Mouse (Mus musculus): ENCODE results near the gene 1190007I07Rik. TPM values are rescaled to one million over a fixed set of nuclear protein-coding genes. Genes with fewer than 3 reads are reported as not detected.
A peak's percentile ranks its signal among the peaks of the same experiment; 100 is the strongest.

1190007I07Rik gene
- polyA plus RNA-seq (2016; fragmentation: Nextera tagmentation; extraction: Ambion mirVana) = 31.0 and 31.2 TPM in 2 replicates

DNA sequence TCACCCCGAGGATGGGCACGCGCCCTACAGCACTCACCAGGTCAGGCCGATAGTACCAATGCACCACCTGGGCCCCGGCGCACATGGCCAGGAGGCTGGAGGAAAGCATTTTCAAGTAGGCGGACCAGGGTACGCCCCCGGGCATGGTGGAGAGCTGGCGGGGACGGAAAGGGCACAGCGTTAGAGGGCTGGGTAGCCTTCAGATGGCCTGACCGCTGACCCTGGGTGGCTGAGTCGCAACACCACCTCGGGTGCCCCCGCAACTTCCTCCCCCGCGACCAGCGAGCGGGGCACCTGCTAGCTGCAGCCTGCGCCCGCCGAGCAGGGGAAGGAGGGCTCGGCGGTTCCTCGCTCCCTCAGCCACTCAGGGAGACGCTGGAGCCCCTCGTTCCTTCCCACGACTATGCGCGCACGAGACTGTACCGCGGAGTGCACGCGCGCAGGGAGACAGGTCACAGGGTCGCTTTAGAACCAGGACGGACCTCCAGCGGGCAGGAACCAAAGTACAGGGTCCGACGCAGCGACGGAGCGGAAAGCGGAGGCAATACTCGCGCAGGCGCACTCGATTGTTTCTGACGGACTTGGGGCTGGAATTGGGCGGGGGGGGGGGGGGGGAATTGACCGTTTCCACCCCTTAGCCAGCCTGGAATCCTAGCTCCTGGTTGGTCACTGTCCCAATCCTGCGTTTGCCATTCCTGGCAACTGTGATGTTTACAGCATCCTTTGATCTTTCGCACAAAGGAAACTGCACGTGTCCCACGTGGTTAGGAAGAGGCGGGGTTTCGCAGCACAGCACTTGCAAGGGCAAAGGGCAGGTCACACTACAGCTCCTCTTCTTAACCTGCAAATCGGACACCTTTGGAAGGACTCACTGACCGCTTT lies at the start of gene 1190007I07Rik:
1190007I07Rik (minus strand) TSS at position 558 of the 882 bp plus-strand sequence.
- Histone ChIP-seq H3K9me3 (replicated peaks) (no peaks in the 10 kb centered on the region), H3K9ac (peak within 1 kb of the TSS; percentile 72), H3K36me3 (0 out of 2 replicates have a peak, but pooled peaks cover 4% of the 10 kb centered on the region), H3K27me3 (no peaks in the 10 kb centered on the region), H3K4me1 (peaks cover 8% of the 10 kb centered on the region), H3K27ac (peak within 1 kb of the TSS; percentile 85), H3K4me3 (peak within 1 kb of the TSS; percentile 60), H3K4me2 (replicated peaks) (peak within 1 kb of the TSS; percentile 61)
- ATAC-seq (ENCODE audit: low FRiP score) = peak; percentile 90
- 0% methylated on average over 55 of the region's 61 CpGs for WGBS

DNA sequence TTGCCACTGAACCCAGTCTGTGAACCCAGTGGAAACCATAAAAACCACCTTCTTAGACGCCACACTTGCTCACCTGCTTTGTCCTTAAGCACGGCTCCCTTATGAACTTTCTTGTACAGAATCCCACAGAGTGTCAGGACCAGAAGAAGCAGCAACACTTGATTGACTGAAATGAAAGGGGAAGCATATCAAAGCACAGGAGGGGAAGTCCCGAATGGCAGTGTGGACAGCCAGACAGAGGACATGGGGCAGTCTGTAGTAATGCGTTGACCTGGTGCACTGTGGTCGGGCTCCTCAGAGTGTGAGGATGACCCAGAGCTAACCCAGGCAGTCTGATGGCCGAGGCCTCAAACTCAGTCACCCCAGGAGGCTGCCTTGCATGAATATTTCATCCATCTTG lies 47.2 kb upstream of the 1190007I07Rik start:
- Histone ChIP-seq H3K4me2 (replicated peaks) (no peak overlapping the region), H3K9me3 (replicated peaks) (no peaks in the 10 kb centered on the region), H3K27me3 (no peaks in the 10 kb centered on the region), H3K27ac (no peak overlapping the region), H3K4me1 (no peaks in the 10 kb centered on the region), H3K4me3 (no peak overlapping the region), H3K36me3 (no peaks in the 10 kb centered on the region), H3K9ac (no peak overlapping the region)
- 72% methylated on average over 6 of the region's 6 CpGs for WGBS
- ATAC-seq (ENCODE audit: low FRiP score) = no peak

DNA sequence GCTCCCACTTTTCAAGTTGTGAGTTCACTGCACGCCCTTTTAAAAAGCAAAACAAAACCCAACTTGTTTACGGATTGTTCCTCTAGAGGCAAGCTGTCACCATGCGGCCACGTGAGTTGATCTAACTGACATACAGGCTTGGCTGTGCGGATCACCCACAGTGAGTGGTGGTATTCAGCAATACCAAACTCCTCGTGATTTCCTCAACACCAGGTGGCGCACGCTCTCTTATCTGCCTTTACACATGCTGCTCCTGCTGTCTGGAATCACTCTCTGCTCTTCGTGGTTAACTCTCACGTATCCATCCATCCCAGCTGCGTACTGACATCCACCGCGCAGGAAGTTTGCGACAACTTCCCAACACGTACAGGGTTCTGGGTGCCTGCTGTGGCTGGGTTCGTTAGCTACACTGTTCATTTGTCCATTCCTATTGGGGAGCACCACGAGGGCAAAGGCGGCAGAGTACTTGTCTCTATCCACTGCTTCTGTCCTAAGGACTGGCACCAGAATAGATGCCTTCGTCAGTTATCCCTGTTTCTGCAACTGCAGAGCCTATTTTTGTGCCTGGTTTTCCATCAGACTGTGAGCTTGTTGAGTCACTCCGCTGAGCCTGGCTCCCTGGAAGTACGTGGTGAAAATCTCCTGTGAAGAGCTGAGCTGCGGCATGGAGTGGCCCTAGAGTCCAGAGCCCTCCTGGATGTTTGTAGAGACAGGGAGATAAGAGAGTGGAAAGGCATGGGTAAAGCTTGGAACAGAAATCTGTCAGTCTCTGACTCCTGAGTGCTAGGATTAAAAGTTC lies 43.6 kb upstream of the 1190007I07Rik start:
- peak overlapping the region; percentile 35 for H3K4me2 ChIP-seq (replicated peaks)
- H3K9ac ChIP-seq = 0 out of 2 replicates have a peak overlapping the region, but pooled peaks have one; percentile 1
- 24% methylated on average over 22 of the region's 22 CpGs for WGBS
- no peaks in the 10 kb centered on the region for H3K36me3 ChIP-seq
- no peak overlapping the region for H3K4me3 ChIP-seq
- ATAC-seq (ENCODE audit: low FRiP score) = peak; percentile 86
- no peak overlapping the region for H3K27ac ChIP-seq
- no peaks in the 10 kb centered on the region for H3K27me3 ChIP-seq
- no peaks in the 10 kb centered on the region for H3K4me1 ChIP-seq
- no peaks in the 10 kb centered on the region for H3K9me3 ChIP-seq (replicated peaks)

DNA sequence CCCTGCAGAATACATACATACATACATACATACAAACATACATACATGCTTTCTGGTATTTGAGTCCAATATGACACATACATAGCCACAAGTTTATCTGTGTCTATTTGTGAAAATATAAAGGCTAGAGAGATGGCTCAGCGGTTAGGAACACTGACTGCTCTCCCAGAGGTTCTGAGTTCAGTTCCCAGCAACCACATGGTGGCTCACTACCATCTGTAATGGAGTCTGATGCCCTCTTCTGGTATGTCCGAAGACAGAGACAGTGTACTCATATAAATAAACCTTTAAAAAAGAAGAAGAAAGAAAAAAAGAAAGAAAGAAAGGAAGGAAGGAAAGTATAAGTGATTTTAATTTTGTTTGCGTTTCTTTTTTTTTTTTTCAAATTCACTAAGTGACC lies 42.9 kb upstream of the 1190007I07Rik start:
- no peaks in the 10 kb centered on the region for H3K36me3 ChIP-seq
- no peak for ATAC-seq (ENCODE audit: low FRiP score)
- no peaks in the 10 kb centered on the region for H3K9me3 ChIP-seq (replicated peaks)
- H3K4me3 ChIP-seq = no peak overlapping the region
- H3K4me2 ChIP-seq (replicated peaks) = no peak overlapping the region
- H3K27ac ChIP-seq = no peak overlapping the region
- no peaks in the 10 kb centered on the region for H3K4me1 ChIP-seq
- no peak overlapping the region for H3K9ac ChIP-seq
- 63% methylated on average over 3 of the region's 3 CpGs for WGBS
- H3K27me3 ChIP-seq = no peaks in the 10 kb centered on the region

DNA sequence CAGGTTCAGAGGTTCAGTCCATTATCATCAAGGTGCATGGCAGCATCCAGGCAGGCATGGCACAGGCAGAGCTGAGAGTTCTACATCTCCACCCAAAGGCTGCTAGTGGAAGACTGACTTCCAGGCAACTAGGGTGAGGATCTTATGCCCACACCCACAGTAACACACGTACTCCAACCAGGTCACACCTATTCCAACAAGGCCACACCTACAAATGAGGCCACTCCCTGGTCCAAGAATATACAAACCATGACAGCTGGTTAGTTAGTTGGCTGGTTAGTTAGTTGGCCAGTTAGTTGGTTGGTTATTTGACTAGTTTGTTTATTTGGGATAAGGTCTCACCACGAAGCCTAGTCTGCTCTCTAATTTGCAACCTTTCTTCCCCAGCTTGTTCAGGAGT lies 40.3 kb upstream of the 1190007I07Rik start:
- whole genome bisulfite sequencing = 85% methylated on average over 2 of the region's 2 CpGs
- ATAC-seq (ENCODE audit: low FRiP score) = no peak
- H3K9me3 ChIP-seq (replicated peaks) = no peaks in the 10 kb centered on the region

DNA sequence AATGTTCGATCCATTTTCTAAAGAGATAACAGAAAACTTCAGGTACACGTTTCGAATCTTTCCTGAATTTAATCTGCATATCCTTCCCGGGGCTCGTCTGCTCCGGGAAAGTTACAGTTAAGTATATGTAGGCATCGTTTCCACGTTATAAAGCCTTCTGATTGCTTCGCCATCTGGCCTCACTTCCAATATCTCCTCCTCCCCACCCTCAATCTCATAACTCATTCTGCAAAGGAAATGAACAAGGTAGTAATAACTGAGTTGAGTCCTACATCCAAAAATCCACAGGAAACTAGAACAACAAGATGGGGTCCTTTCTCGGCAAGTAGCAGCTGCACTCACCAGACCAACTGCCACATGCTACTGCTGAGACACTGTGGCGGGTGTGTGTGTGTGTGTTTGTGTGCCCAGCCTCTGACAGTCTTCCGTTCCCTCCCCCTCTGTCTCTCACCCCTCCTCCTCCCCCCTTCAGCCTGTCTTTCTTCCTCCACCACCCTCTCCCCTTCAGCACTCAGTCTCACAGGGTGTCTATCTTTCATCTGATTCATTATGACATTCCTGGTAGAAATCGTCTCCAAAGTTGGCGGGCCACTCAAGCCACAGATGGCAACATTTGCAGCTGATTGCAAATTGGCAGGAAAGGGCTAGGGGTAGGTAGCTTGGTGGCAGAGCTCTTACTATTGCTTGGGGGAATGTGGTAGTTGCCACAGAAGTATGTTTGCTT lies 39.4 kb upstream of the 1190007I07Rik start:
- Histone ChIP-seq H3K36me3 (no peaks in the 10 kb centered on the region), H3K9me3 (replicated peaks) (no peaks in the 10 kb centered on the region), H3K27ac (no peak overlapping the region), H3K9ac (no peak overlapping the region), H3K27me3 (no peaks in the 10 kb centered on the region), H3K4me3 (no peak overlapping the region), H3K4me1 (no peaks in the 10 kb centered on the region), H3K4me2 (replicated peaks) (no peak overlapping the region)
- no peak for ATAC-seq (ENCODE audit: low FRiP score)
- WGBS = 84% methylated on average over 14 of the region's 14 CpGs

More for the DNA sequence above, 40.3 kb upstream of the 1190007I07Rik start:
- no peaks in the 10 kb centered on the region for H3K36me3 ChIP-seq
- H3K27me3 ChIP-seq = no peaks in the 10 kb centered on the region
- H3K4me2 ChIP-seq (replicated peaks) = no peak overlapping the region
- no peak overlapping the region for H3K4me3 ChIP-seq
- H3K9ac ChIP-seq = no peak overlapping the region
- no peak overlapping the region for H3K27ac ChIP-seq
- no peaks in the 10 kb centered on the region for H3K4me1 ChIP-seq

DNA sequence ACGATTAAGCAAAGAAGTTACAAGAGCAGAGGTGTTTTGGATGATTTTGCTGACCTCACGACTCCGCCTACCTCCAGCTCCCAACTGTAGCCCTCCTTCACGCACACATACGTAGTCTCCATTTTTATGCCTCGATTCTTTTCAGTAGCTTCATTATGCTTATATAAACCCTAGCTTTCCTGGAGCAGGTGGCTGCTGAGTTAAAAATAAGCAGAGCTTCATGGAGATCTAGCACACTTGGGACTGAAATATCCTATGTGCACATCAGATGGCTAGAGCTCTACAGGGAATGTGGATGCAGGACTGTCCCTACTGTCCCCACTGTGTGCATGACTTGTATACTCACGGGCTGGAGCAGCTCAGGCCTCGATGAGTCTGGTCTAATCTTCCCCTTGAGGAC lies 38.8 kb upstream of the 1190007I07Rik start:
- no peak overlapping the region for H3K9ac ChIP-seq
- no peak overlapping the region for H3K4me3 ChIP-seq
- no peaks in the 10 kb centered on the region for H3K9me3 ChIP-seq (replicated peaks)
- no peak overlapping the region for H3K27ac ChIP-seq
- H3K4me2 ChIP-seq (replicated peaks) = no peak overlapping the region
- no peaks in the 10 kb centered on the region for H3K36me3 ChIP-seq
- 91% methylated on average over 8 of the region's 8 CpGs for WGBS
- H3K27me3 ChIP-seq = no peaks in the 10 kb centered on the region
- no peak for ATAC-seq (ENCODE audit: low FRiP score)
- H3K4me1 ChIP-seq = no peaks in the 10 kb centered on the region

DNA sequence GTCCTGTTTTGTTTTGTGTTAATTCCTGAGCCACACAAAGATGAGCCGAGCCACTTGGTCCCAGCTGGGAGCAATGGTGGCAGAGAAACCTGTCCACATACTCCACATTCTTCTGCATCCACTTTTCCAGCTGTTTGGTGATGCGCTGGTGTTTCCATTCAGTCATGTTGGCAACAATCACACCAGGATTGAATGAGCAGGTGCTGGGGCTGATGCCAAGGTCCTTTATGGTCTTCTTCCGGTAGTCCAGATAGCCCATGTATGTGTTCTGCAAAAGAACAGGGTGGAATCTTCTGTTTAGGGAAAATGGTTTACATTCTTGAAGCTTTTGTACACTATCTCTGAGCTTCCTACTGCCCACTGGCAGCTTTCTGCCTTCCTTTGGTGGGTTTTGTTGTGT lies 31.6 kb upstream of the 1190007I07Rik start:
- ATAC-seq (ENCODE audit: low FRiP score) = no peak
- WGBS = 87% methylated on average over 3 of the region's 3 CpGs
- H3K4me1 ChIP-seq = no peaks in the 10 kb centered on the region
- no peak overlapping the region for H3K9ac ChIP-seq
- no peaks in the 10 kb centered on the region for H3K27me3 ChIP-seq
- H3K4me3 ChIP-seq = no peak overlapping the region
- peaks cover 22% of the 10 kb centered on the region for H3K36me3 ChIP-seq
- no peak overlapping the region for H3K4me2 ChIP-seq (replicated peaks)
- no peak overlapping the region for H3K27ac ChIP-seq
- no peaks in the 10 kb centered on the region for H3K9me3 ChIP-seq (replicated peaks)

DNA sequence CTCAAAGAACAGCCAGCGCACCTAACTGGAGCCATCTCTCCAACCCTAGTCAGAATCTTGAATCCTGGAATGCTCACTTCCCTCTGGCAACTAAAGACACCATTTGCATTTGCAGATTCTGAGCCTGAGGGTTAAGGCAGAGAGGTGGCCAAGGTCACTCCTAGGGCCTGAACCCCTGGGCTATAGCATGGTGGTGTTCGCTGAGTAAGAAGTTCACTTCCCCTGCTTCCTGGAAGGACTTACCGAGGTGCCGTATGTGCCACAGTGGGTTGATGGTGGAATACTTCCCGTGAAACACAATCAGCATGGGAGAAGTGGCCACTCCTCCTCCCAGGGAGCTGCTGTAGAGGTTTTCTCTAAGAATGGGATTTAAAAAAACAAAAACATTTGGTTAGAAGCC lies 29.6 kb upstream of the 1190007I07Rik start:
- no peak overlapping the region for H3K27ac ChIP-seq
- H3K4me2 ChIP-seq (replicated peaks) = no peak overlapping the region
- H3K9me3 ChIP-seq (replicated peaks) = no peaks in the 10 kb centered on the region
- H3K9ac ChIP-seq = no peak overlapping the region
- ATAC-seq (ENCODE audit: low FRiP score) = no peak
- no peak overlapping the region for H3K4me3 ChIP-seq
- no peaks in the 10 kb centered on the region for H3K27me3 ChIP-seq
- 72% methylated on average over 5 of the region's 5 CpGs for WGBS
- no peaks in the 10 kb centered on the region for H3K4me1 ChIP-seq
- peaks cover 27% of the 10 kb centered on the region for H3K36me3 ChIP-seq

DNA sequence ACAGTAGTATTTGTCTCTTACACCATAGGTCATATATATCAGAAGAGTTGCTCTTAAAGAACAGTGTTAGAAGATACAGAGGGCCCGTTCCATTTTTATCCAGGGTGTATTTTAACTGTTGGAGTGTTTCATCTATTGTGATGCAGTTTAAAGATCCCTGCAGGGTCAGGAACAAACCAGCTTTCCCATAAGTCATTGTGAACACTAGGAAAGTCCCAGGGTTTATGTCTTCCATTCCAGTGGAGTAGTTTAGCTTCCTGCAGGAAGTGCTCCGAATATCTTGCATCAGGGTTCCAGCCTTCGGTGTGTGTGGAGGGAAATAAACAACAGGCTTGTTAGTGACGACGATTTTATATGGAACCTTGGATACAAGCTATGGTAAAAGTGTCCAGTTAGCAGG lies 28.2 kb upstream of the 1190007I07Rik start:
- no peak overlapping the region for H3K4me2 ChIP-seq (replicated peaks)
- 92% methylated on average over 5 of the region's 5 CpGs for WGBS
- peaks cover 40% of the 10 kb centered on the region for H3K36me3 ChIP-seq
- no peaks in the 10 kb centered on the region for H3K27me3 ChIP-seq
- H3K9ac ChIP-seq = no peak overlapping the region
- no peaks in the 10 kb centered on the region for H3K4me1 ChIP-seq
- H3K9me3 ChIP-seq (replicated peaks) = no peaks in the 10 kb centered on the region
- H3K27ac ChIP-seq = no peak overlapping the region
- ATAC-seq (ENCODE audit: low FRiP score) = no peak
- H3K4me3 ChIP-seq = no peak overlapping the region

DNA sequence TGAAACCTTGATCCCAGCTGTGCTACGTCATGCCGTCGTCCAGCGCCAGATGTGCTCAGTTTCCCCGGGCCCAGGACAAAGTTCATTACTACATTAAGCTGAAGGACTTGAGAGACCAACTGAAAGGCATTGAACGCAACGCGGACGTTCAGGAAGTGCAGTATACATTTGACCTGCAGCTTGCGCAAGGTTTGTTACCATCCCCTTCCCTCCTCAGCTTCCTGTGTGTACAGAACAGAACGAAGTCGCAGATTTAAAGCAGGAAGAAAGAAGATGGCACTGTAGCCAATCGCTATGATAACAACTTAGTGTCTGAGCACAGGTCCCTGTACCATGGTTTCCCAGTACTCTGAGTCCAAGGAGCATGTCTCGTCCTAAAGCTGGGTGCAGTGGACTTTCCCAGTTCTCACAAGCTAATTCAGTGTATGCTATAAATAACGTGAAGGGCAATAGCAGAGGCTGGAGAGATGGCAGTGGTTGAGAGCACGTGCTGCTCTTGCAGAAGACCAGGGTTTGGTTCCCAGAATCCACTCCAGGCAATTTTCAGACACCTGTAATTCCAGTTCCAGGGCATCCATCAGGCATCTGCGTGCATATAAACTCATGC lies 24.3 kb upstream of the 1190007I07Rik start:
- no peak overlapping the region for H3K4me3 ChIP-seq
- H3K27me3 ChIP-seq = no peaks in the 10 kb centered on the region
- no peak overlapping the region for H3K4me2 ChIP-seq (replicated peaks)
- H3K4me1 ChIP-seq = no peaks in the 10 kb centered on the region
- H3K9me3 ChIP-seq (replicated peaks) = no peaks in the 10 kb centered on the region
- 94% methylated on average over 17 of the region's 17 CpGs for WGBS
- H3K9ac ChIP-seq = no peak overlapping the region
- no peak for ATAC-seq (ENCODE audit: low FRiP score)
- H3K36me3 ChIP-seq = peaks cover 75% of the 10 kb centered on the region
- H3K27ac ChIP-seq = no peak overlapping the region

DNA sequence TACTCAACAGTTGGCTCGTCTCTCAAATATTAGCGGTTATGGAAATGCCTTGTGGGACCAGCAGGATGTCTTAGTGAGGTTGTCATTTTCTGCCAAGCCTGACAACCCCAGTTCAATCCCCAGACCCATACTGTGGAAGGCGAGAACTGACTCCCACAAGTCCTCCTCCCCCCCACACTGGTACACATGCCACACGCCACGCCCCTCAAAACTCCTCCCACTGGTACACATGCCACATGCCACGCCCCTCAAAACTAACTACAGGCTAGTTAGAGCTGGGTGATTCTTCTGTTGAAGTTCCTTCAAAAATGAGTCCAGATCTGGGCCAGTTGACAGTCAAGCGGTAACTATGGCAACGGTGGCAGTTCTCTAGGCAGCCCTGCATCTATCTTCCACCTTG lies 23.1 kb upstream of the 1190007I07Rik start:
- H3K4me3 ChIP-seq = no peak overlapping the region
- peaks cover 73% of the 10 kb centered on the region for H3K36me3 ChIP-seq
- H3K4me2 ChIP-seq (replicated peaks) = no peak overlapping the region
- 96% methylated on average over 8 of the region's 8 CpGs for WGBS
- no peaks in the 10 kb centered on the region for H3K9me3 ChIP-seq (replicated peaks)
- H3K27ac ChIP-seq = no peak overlapping the region
- H3K27me3 ChIP-seq = no peaks in the 10 kb centered on the region
- ATAC-seq (ENCODE audit: low FRiP score) = no peak
- H3K9ac ChIP-seq = no peak overlapping the region
- H3K4me1 ChIP-seq = no peaks in the 10 kb centered on the region

All from hindbrain, embryonic 12.5 days (tissue).